Mouse (Mus musculus): Measurements from ENCODE around the gene Tlr9.

DNA sequence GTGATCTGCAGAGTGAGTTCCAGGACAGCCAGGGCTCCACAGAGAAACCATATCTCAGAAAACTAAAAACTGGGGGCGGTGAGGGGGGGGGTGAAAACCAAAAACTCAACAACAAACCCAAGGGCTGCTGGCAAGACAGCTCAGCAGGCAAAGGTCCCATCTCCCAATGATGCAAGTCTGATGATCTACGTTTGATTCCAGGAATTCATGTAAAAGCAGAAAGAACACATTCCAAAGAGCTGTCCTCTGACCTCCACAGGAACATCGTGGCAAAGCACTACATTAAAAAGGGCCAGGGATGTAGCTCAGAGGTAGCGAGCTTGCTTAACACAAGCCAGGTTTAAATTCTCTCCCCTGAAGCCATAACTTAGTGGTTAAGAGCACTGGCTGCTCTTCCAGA, 48.3 kb downstream of the Tlr9 start:
- TF ChIP-seq CTCF (IDR thresholded peaks at IDR 0.05; ENCODE audit: insufficient read depth, low read depth, low read length) (no peak), POLR2A (IDR thresholded peaks at IDR 0.05; ENCODE audit: insufficient read depth, low read depth, low read length) (no peak)
